Mouse (Mus musculus): Measurements from ENCODE around the gene Pakap. TPM values are rescaled to one million over a fixed set of nuclear protein-coding genes. Genes with fewer than 3 reads are reported as not detected.

Gene Pakap
- polyA plus RNA-seq, 1 experiment from 2014 or later = 1.6 TPM

DNA sequence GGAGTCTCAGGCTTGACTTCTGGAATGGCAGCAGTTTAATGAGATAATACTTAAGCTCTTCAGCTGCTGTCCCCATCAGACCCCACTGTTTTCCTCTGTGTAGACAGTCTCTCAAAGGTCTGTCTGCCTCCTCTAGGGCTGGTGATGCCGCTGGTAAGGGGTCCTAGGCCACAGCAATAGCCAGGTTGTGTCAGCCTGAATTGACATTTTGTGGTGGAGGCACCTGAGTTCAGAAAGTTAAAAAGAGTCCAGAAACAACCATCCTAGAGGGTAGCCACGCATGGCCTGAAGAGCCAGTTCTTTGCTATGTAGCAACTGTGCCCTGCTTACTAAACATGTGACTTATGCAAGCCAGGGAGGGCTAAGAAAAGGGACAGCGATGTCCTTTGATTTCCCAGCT is 279.7 kb downstream of the Pakap start:
- DNase-seq (ENCODE audit: low read depth, low spot score) (no peak), ATAC-seq (no peak)
- no peaks in the 10 kb centered on the region for H3K27me3 ChIP-seq
- TF ChIP-seq CTCF (IDR thresholded peaks at IDR 0.05) = no peak
- CTCF ChIA-PET = interaction anchor here (1.4 to 2.1 kb wide), 2 partner anchors 10 to 83 kb away, joined by 3 to 6 read pairs; no protein-coding TSS in a partner anchor
- in situ Hi-C loops (cut with MboI; ENCODE audit: low pct_unique_long_range_greater_than_20kb) = no loop called here
- POLR2A ChIA-PET = interaction anchor here (1.0 kb wide), 1 partner anchor 93 kb away, joined by 3 read pairs; no protein-coding TSS in a partner anchor

DNA sequence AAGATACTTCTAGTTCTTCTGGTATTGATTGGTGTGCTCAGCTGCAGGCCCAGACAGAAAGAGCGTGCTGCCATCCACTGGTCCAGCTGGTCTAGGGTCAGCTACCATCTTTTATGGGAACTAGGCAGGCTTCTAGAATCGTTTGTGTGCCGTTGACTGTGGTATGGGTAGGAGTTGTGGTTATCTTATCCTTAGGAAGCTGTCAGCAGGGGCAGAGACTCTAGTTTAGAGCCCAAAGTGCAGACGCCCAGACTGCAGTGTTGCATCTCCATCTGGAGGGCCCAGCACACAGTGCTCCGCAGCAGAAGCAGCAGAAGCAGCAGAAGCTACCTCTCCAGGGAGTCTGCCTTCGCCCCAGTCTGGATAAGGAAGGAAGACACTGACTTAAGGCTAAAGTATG is 281.5 kb downstream of the Pakap start:
- ATAC-seq = no peak
- DNase-seq (ENCODE audit: low read depth, low spot score) = no peak
- in situ Hi-C loops (cut with MboI; ENCODE audit: low pct_unique_long_range_greater_than_20kb) = no loop called here
- TF ChIP-seq CTCF (IDR thresholded peaks at IDR 0.05) = no peak
- ChIA-PET CTCF (interaction anchor here (0.8 to 2.1 kb wide), 2 partner anchors 8 to 11 kb away, joined by 3 to 6 read pairs; no protein-coding TSS in a partner anchor), POLR2A (interaction anchor here (0.6 to 1.7 kb wide), 2 partner anchors 10 to 12 kb away, joined by 3 to 4 read pairs; no protein-coding TSS in a partner anchor)
- H3K27me3 ChIP-seq = no peaks in the 10 kb centered on the region

DNA sequence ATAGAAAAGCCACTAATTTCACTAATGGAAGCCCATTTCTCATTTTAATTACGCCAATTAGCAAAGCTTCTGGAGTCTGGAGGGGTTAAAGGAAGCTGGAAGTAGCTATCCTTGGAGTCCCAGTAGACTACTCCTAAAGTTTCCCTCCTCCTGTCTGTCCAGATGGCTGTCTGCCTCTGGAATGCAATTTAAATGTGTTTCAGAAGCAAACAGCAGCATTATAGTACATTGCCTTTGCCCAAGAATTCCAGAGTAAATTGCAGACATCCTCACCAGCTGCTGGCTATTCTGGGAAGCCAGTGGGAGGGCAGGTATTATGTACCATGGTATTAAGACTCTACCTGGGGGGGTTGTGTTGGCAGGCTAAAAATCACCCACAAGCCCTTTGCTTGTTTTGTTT is 283.8 kb downstream of the Pakap start:
- in situ Hi-C loops (cut with MboI; ENCODE audit: low pct_unique_long_range_greater_than_20kb) = no loop called here
- no peak for DNase-seq (ENCODE audit: low read depth, low spot score)

DNA sequence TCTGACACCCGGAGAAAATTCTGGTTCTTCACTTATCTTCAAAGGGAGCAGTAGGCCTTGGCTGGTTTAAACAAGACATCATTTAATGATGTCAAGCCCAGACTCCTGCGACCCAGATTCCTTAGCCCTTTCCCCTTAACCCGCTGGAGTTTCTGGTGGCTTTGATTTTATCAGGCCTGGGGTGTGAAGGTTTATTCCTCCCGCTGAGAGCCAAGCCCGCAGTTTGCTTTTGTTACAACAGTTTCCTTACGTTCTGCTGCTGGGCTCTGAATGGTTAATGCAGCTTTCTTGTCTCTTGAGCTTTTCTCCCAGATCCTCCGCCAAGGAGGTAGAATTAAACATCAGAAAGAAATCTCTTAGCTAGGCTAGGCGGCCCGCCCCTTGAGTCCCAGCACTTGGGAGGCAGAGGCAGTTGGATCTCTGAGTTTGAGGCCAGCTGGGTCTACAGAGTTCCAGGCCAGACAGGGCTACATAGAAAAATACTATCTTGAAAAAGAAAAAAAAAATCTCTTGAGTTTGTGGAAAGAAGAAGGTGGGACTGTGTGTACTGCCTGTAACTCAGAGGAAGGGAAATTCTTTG is 284.6 kb downstream of the Pakap start:
- DNase-seq (ENCODE audit: low read depth, low spot score) (no peak), ATAC-seq (no peak)
- ChIA-PET CTCF (interaction anchor here (0.8 kb wide), 1 partner anchor 26 kb away, joined by 3 read pairs; no protein-coding TSS in a partner anchor), POLR2A (no interaction called here)
- in situ Hi-C loops (cut with MboI; ENCODE audit: low pct_unique_long_range_greater_than_20kb) = no loop called here
- no peaks in the 10 kb centered on the region for H3K27me3 ChIP-seq
- no peak for TF ChIP-seq CTCF (IDR thresholded peaks at IDR 0.05)

More for the DNA sequence above, 283.8 kb downstream of the Pakap start:
- H3K27me3 ChIP-seq = no peaks in the 10 kb centered on the region
- TF ChIP-seq CTCF (IDR thresholded peaks at IDR 0.05) = no peak
- ChIA-PET CTCF (no interaction called here), POLR2A (no interaction called here)
- ATAC-seq = no peak

DNA sequence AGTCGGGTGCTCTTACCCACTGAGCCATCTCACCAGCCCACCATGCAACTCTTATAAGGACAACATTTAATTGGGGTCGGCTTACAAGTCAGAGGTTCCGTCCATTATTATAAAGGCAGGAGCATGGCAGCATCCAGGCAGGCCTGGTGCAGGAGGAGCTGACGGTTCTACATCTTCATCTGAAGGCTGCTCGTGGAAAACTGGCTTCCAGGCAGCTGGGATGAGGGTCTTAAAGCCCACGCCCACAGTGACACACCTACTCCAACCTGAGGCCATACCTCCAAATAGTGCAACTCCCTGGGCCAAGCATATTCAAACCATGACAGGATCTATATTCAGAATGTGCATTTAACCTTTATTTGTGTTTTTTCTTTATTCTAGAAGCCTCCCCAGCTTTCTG is 286.2 kb downstream of the Pakap start:
- ChIA-PET POLR2A (no interaction called here), CTCF (no interaction called here)
- H3K27me3 ChIP-seq = no peaks in the 10 kb centered on the region
- TF ChIP-seq CTCF (IDR thresholded peaks at IDR 0.05) = no peak
- ATAC-seq (no peak), DNase-seq (ENCODE audit: low read depth, low spot score) (no peak)
- in situ Hi-C loops (cut with MboI; ENCODE audit: low pct_unique_long_range_greater_than_20kb) = no loop called here

DNA sequence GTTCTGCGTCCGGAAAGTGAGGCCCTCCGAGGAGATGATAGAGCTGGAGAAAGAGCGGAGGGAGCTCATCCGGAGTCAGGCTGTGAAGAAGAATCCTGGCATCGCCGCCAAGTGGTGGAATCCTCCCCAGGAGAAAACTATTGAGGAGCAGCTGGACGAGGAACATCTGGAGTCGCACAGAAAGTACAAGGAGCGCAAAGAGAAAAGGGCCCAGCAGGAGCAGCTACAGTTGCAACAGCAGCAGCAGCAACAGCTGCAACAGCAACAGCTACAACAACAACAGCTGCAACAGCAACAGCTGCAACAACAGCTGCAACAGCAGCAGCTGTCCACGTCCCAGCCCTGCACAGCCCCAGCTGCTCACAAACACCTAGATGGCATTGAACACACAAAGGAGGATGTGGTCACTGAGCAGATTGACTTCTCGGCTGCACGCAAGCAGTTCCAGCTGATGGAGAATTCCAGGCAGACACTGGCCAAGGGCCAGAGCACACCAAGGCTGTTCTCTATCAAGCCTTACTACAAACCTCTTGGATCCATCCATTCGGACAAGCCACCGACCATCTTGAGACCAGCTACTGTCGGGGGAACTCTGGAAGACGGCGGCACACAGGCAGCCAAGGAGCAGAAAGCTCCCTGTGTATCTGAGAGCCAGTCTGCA is 287.4 kb downstream of the Pakap start:
- no peak for TF ChIP-seq CTCF (IDR thresholded peaks at IDR 0.05)
- ATAC-seq (no peak), DNase-seq (ENCODE audit: low read depth, low spot score) (no peak)
- ChIA-PET POLR2A (interaction anchor here (1.8 kb wide), 1 partner anchor 9 kb away, joined by 5 read pairs; no protein-coding TSS in a partner anchor), CTCF (no interaction called here)
- H3K27me3 ChIP-seq = no peaks in the 10 kb centered on the region
- in situ Hi-C loops (cut with MboI; ENCODE audit: low pct_unique_long_range_greater_than_20kb) = no loop called here

DNA sequence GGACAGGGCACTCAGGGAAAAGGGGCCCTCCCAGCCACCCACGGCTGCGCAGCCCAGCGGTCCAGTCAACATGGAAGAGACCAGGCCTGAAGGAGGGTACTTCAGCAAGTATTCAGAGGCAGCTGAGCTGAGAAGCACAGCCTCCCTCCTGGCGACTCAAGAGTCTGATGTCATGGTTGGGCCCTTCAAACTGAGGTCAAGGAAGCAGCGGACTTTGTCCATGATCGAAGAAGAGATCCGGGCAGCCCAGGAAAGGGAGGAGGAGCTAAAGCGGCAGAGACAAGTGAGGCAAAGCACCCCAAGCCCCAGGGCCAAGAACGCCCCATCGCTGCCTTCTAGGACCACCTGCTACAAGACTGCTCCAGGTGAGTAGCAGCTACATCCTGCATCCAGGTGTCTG is 288.7 kb downstream of the Pakap start:
- TF ChIP-seq CTCF (IDR thresholded peaks at IDR 0.05) = no peak
- POLR2A ChIA-PET = interaction anchor here (1.8 kb wide), 1 partner anchor 10 kb away, joined by 5 read pairs; no protein-coding TSS in a partner anchor
- DNase-seq (ENCODE audit: low read depth, low spot score) (no peak), ATAC-seq (no peak)
- H3K27me3 ChIP-seq = no peaks in the 10 kb centered on the region
- CTCF ChIA-PET = no interaction called here
- in situ Hi-C loops (cut with MboI; ENCODE audit: low pct_unique_long_range_greater_than_20kb) = no loop called here

DNA sequence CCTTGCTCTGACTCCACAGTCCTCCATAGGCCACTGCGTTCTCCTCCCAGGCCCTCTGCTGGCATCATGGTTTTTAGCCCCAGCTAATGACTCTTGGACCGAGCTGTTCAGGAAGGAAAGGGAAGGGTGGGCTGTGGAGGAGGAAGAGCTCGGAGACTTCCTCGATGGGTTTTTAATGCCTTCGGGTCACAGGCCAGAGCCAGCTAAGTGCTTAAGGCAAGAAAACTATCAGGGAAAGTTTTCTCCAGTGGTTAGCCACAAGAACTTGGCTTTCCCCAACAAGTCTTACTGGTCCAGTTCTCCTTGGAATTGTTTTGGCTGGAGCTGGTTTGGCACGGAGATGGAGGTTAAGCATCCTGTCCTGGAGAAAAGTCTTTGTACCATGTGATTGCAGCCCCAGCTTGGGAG is 292.2 kb downstream of the Pakap start:
- ChIA-PET POLR2A (interaction anchor here (1.5 kb wide), 1 partner anchor 11 kb away, joined by 4 read pairs; no protein-coding TSS in a partner anchor), CTCF (interaction anchor here (0.9 to 1.3 kb wide), 3 partner anchors 10 to 23 kb away, joined by 3 to 4 read pairs (median 3); no protein-coding TSS in a partner anchor)
- DNase-seq (ENCODE audit: low read depth, low spot score) (peak; percentile 53), ATAC-seq (no peak)
- no peaks in the 10 kb centered on the region for H3K27me3 ChIP-seq
- in situ Hi-C loops (cut with MboI; ENCODE audit: low pct_unique_long_range_greater_than_20kb) = no loop called here
- no peak for TF ChIP-seq CTCF (IDR thresholded peaks at IDR 0.05)

DNA sequence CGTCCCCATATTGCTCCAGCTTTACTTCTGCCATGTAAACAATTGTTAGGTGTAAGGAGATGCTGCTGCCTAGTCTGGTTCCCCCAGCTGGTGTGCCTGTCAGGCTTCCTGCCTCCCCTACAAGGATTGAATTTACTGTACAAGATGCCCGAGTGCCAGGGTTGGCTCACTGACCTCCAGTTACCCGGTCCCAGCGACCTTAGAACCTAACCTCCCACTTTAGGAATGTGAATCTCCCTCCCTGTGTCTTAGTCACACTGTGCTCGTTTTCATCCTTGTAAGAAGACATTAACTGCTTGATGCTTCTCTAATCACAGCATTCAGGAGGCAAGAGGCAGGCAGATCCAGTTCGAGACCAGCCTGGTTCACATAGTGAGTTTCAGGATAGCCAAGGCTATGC is 293.2 kb downstream of the Pakap start:
- no peaks in the 10 kb centered on the region for H3K27me3 ChIP-seq
- POLR2A ChIA-PET = no interaction called here
- TF ChIP-seq CTCF (IDR thresholded peaks at IDR 0.05) = no peak
- CTCF ChIA-PET = no interaction called here
- ATAC-seq = peak; percentile 44
- in situ Hi-C loops (cut with MboI; ENCODE audit: low pct_unique_long_range_greater_than_20kb) = no loop called here
- DNase-seq (ENCODE audit: low read depth, low spot score) = no peak

DNA sequence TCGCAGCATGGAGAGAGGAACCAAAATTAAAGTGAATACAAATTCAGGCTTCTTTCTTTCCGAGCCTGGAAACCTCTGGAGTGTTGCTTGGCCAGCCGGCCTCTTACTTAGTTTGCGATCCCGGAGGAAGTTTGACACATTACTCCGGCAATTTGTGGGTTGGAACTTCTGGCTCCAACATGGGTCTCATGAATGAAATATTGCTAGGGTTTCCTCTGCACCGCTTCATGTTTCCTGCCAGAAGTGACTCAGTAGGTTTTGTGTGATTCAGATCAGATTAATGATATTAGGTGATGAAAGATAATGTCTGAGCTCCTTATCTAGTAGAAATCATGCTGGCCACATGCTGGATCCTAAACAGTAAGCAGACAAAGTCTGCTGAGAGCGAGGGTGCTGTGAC is 293.9 kb downstream of the Pakap start:
- TF ChIP-seq CTCF (IDR thresholded peaks at IDR 0.05) = no peak
- ChIA-PET CTCF (no interaction called here), POLR2A (interaction anchor here (0.8 kb wide), 1 partner anchor 16 kb away, joined by 3 read pairs; no protein-coding TSS in a partner anchor)
- no peak for DNase-seq (ENCODE audit: low read depth, low spot score)
- in situ Hi-C loops (cut with MboI; ENCODE audit: low pct_unique_long_range_greater_than_20kb) = no loop called here
- no peak for ATAC-seq
- H3K27me3 ChIP-seq = no peaks in the 10 kb centered on the region
